ENCODE assay signal across 9 mouse cellular contexts in the genomic region with DNA sequence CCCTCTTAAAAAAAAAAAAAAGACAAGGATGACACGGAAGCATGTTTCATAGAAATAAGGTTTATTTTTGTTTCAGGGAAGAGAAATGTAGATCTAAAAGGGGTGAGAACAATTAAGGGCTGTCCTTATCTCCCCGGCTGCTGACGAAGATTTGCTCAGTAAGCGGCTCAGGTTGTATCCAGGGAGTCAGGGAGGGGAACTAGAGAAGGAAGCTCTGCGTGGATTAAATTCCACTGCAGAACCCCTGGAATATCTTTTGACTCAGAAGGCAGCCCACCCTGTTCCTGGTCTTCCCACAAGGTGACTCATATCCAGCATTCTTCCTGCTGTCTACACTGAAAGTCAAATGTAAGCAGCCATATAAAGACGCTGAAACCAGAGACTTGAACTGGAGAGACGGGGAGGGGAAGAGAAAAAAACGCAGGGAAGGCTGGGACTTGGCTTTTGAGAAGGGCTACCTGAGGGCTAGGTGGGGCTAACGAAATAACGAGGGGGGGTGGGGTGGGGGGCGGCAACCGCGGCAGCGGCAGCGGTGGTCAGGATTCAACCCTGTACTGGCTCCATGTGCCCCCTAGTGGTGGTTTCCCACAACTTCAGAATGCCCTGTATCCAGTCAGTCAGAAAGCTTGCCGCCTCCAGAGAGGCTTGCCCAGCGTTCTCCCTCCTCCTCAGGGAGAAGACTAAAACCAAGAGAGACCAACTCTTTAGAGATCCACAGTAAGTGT. TPM values are rescaled to one million over a fixed set of nuclear protein-coding genes. Genes with fewer than 3 reads are reported as not detected.
DNase-seq lines count a peak whose midpoint lies in the region; ATAC-seq and TF ChIP-seq lines count a peak whose summit lies in the region.
"Had no signal": no experiment of that assay in that cellular context is flagged by ENCODE, and none has a peak within 500 bp of the region (broad histone marks: within the 10 kb centered on the region; RNA-seq: fewer than 3 reads in every experiment).

No protein-coding gene starts in this region.

- peak; percentile 82 for DNase-seq in MEL (ENCODE audit: low read depth, low spot score)
- peak; percentile 68 for DNase-seq in c-Kit-positive CD71-positive TER-119-positive erythroid progenitor cells, embryonic 14.5 days (ENCODE audit: low spot score)
- peak; percentile 73 for DNase-seq in forebrain, embryonic 10.5 days (ENCODE audit: extremely low spot score, low spot score)
- peak; percentile 62 to 65 for DNase-seq in heart, postnatal 36 days
- DNase-seq in layer of hippocampus, adult 2 months (ENCODE audit: low spot score in 2 of 2), result peak; percentile 79 to 82
- DNase-seq in thymus, postnatal 4 days, result peak; percentile 82

- TF ChIP-seq EP300 in MEL (IDR thresholded peaks at IDR 0.05; ENCODE audit: low read depth in 1 of 2, low read length in 2 of 2), result peak; percentile 46 to 47; a peak in 3 of 4 replicates

- H3K36me3 ChIP-seq in MEL (ENCODE audit: control insufficient read depth in 1 of 2, insufficient read depth in 2 of 2, low read length in 2 of 2), result no peaks in the 10 kb centered on the region; a peak in 1 of 4 replicates
- peaks cover 47% of the 10 kb centered on the region for H3K36me3 ChIP-seq in forebrain, embryonic 10.5 days (replicated peaks)
- no peaks in the 10 kb centered on the region for H3K36me3 ChIP-seq in lung, embryonic 16.5 days (ENCODE audit: control insufficient read depth, insufficient read depth, low read length)

- intact Hi-C loops in heart, postnatal 36 days (cut with DNase I), result loop anchor here (2.0 kb wide), 1 partner anchor 103 kb away; a partner anchor contains a TSS

- WGBS in forebrain, embryonic 10.5 days, result 21% methylated on average over 17 of the region's 17 CpGs
- 5% methylated on average over 17 of the region's 17 CpGs for WGBS in lung, embryonic 16.5 days
- 5% methylated on average over 17 of the region's 17 CpGs for whole genome bisulfite sequencing in olfactory bulb, adult 2 months

- 0 out of 2 replicates have a peak, but pooled peaks cover 2% of the 10 kb centered on the region for H3K9me3 ChIP-seq in MEL (replicated peaks; ENCODE audit: insufficient read depth, low read length)
- peaks cover 10% of the 10 kb centered on the region for H3K9me3 ChIP-seq in forebrain, embryonic 10.5 days
- H3K9me3 ChIP-seq in lung, embryonic 16.5 days (ENCODE audit: control insufficient read depth, low read length), result peaks cover 14% of the 10 kb centered on the region

- peak overlapping the region; percentile 50 for H3K4me2 ChIP-seq in lung, embryonic 16.5 days (ENCODE audit: low read depth, low read length)

- peak; percentile 74 to 88 (median 75) for TF ChIP-seq CTCF in MEL (IDR thresholded peaks at IDR 0.05 in 2 of 3, conservative IDR thresholded peaks at IDR 0.05 in 1 of 3; ENCODE audit: control insufficient read depth in 1 of 3, insufficient read depth in 1 of 3, low read depth in 2 of 3, low read length in 3 of 3, poor library complexity in 1 of 3, severe bottlenecking in 1 of 3)
- peak; percentile 91 for TF ChIP-seq CTCF in layer of hippocampus, adult 2 months (conservative IDR thresholded peaks at IDR 0.05)
- TF ChIP-seq CTCF in olfactory bulb, adult 2 months (IDR thresholded peaks at IDR 0.05; ENCODE audit: insufficient read depth, low read depth, low read length), result peak; percentile 44; the same call in 1 of the 2 replicates

- H3K9ac ChIP-seq in MEL (ENCODE audit: control insufficient read depth, low read depth, low read length, poor library complexity, severe bottlenecking), result peak overlapping the region; percentile 25
- no peak overlapping the region for H3K9ac ChIP-seq in lung, embryonic 16.5 days (ENCODE audit: low read length)

- no peak for TF ChIP-seq POLR2A in MEL (IDR thresholded peaks at IDR 0.05; ENCODE audit: control insufficient read depth in 1 of 2, insufficient read depth in 1 of 2, low read depth in 1 of 2, low read length in 2 of 2, poor library complexity in 1 of 2)
- TF ChIP-seq POLR2A in olfactory bulb, adult 2 months (IDR thresholded peaks at IDR 0.05; ENCODE audit: insufficient read depth, low read depth, low read length), result no peak

- no peaks in the 10 kb centered on the region for H3K27me3 ChIP-seq in MEL (ENCODE audit: control insufficient read depth in 1 of 2, insufficient read depth in 2 of 2, low read length in 2 of 2)
- H3K27me3 ChIP-seq in forebrain, embryonic 10.5 days (ENCODE audit: poor library complexity, severe bottlenecking), result 0 out of 2 replicates have a peak, but pooled peaks cover 3% of the 10 kb centered on the region
- H3K27me3 ChIP-seq in lung, embryonic 16.5 days (ENCODE audit: control insufficient read depth, insufficient read depth, low read depth, low read length), result no peaks in the 10 kb centered on the region

- H3K79me2 ChIP-seq in MEL (ENCODE audit: control insufficient read depth, insufficient read depth, low read length, poor library complexity), result no peaks in the 10 kb centered on the region

- peak overlapping the region; percentile 60 to 63 for H3K4me3 ChIP-seq in MEL (ENCODE audit: control insufficient read depth in 1 of 2, insufficient read depth in 1 of 2, low read depth in 2 of 2, low read length in 2 of 2)
- peak overlapping the region; percentile 29 for H3K4me3 ChIP-seq in forebrain, embryonic 10.5 days
- H3K4me3 ChIP-seq in layer of hippocampus, adult 2 months, result peak overlapping the region; percentile 26; the same call in 1 of the 2 replicates
- peak overlapping the region; percentile 31 for H3K4me3 ChIP-seq in lung, embryonic 16.5 days (ENCODE audit: low read length)
- H3K4me3 ChIP-seq in olfactory bulb, adult 2 months (ENCODE audit: insufficient read depth, low read depth, low read length), result no peak overlapping the region

- no peak overlapping the region for H3K27ac ChIP-seq in MEL (ENCODE audit: control insufficient read depth, low read depth, low read length)
- H3K27ac ChIP-seq in forebrain, embryonic 10.5 days, result no peak overlapping the region
- H3K27ac ChIP-seq in layer of hippocampus, adult 2 months, result no peak overlapping the region
- no peak overlapping the region for H3K27ac ChIP-seq in lung, embryonic 16.5 days (ENCODE audit: low read length)
- H3K27ac ChIP-seq in olfactory bulb, adult 2 months (ENCODE audit: insufficient read depth, low read depth, low read length), result 0 out of 2 replicates have a peak overlapping the region, but pooled peaks have one; percentile 50

- ATAC-seq in lung, embryonic 16.5 days (ENCODE audit: low read depth), result peak; percentile 70

- H3K4me1 ChIP-seq in MEL (ENCODE audit: control insufficient read depth in 1 of 2, insufficient read depth in 2 of 2, low read length in 2 of 2), result peaks cover 4 to 5% of the 10 kb centered on the region in 2 experiments
- peaks cover 8% of the 10 kb centered on the region for H3K4me1 ChIP-seq in forebrain, embryonic 10.5 days
- no peaks in the 10 kb centered on the region for H3K4me1 ChIP-seq in lung, embryonic 16.5 days (replicated peaks; ENCODE audit: control insufficient read depth, insufficient read depth, low read length)
- peaks cover 23% of the 10 kb centered on the region for H3K4me1 ChIP-seq in olfactory bulb, adult 2 months (ENCODE audit: control insufficient read depth, insufficient read depth, low read length)

- peak; percentile 59 for TF ChIP-seq RAD21 in MEL (IDR thresholded peaks at IDR 0.05; ENCODE audit: low read depth, low read length)

RNA-seq across cellular contexts. Expression of a gene that starts 1.1 kb away (rescaled TPM):
- total RNA-seq in MEL (2012; rRNA removed), result 23.8 and 26.0 TPM in 2 replicates
- 10 to 100 TPM in 1 of 2 experiments, not detected in 1; 34.0 TPM for polyA plus RNA-seq in MEL (2012; ENCODE audit: insufficient read depth in 1 of 2, insufficient read length in 2 of 2, low read depth in 1 of 2, low replicate concordance in 2 of 2, missing spikeins in 1 of 2)
- polyA plus RNA-seq in forebrain, embryonic 10.5 days (2016; fragmentation: Nextera tagmentation; extraction: Ambion mirVana), result 45.9 and 49.9 TPM in 2 replicates
- total RNA-seq in heart, postnatal 36 days (2021), result 10 to 100 TPM; 51.6 to 58.1 TPM
- 10 to 100 TPM; 56.7 to 62.1 TPM for total RNA-seq in layer of hippocampus, adult 2 months (2021)
- polyA plus RNA-seq in lung, embryonic 16.5 days (2015; fragmentation: Nextera tagmentation; extraction: Ambion mirVana), result 26.3 and 28.0 TPM in 2 replicates
- polyA plus RNA-seq in olfactory bulb, adult 2 months (2012; ENCODE audit: insufficient read depth, insufficient read length, low replicate concordance, missing spikeins), result not detected in 2 replicates

RNA-seq across cellular contexts. Expression of a gene that starts 11.0 kb away (rescaled TPM):
- 0.69 TPM in 2 replicates for total RNA-seq in MEL (2012; rRNA removed)
- 1 to 10 TPM in 1 of 2 experiments, not detected in 1; 1.4 TPM for polyA plus RNA-seq in MEL (2012; ENCODE audit: insufficient read depth in 1 of 2, insufficient read length in 2 of 2, low read depth in 1 of 2, low replicate concordance in 2 of 2, missing spikeins in 1 of 2)
- polyA plus RNA-seq in forebrain, embryonic 10.5 days (2016; fragmentation: Nextera tagmentation; extraction: Ambion mirVana), result 205 and 261 TPM in 2 replicates
- under 1 TPM in 1 of 2 experiments, not detected in 1; 0.72 TPM for total RNA-seq in heart, postnatal 36 days (2021)
- 100 to 1,000 TPM; 249 to 277 TPM for total RNA-seq in layer of hippocampus, adult 2 months (2021)
- polyA plus RNA-seq in lung, embryonic 16.5 days (2015; fragmentation: Nextera tagmentation; extraction: Ambion mirVana), result 5.8 and 11.0 TPM in 2 replicates
- not detected in 2 replicates for polyA plus RNA-seq in olfactory bulb, adult 2 months (2012; ENCODE audit: insufficient read depth, insufficient read length, low replicate concordance, missing spikeins)

RNA-seq across cellular contexts. Expression of a gene that starts 15.3 kb away (rescaled TPM):
- total RNA-seq in MEL (2012; rRNA removed), result 0.31 and 0.36 TPM in 2 replicates
- polyA plus RNA-seq in MEL (2012; ENCODE audit: insufficient read depth in 1 of 2, insufficient read length in 2 of 2, low read depth in 1 of 2, low replicate concordance in 2 of 2, missing spikeins in 1 of 2), result under 1 TPM in 1 of 2 experiments, not detected in 1; 0.45 TPM
- polyA plus RNA-seq in forebrain, embryonic 10.5 days (2016; fragmentation: Nextera tagmentation; extraction: Ambion mirVana), result 0.06 and 0.07 TPM in 2 replicates
- total RNA-seq in heart, postnatal 36 days (2021), result not detected
- total RNA-seq in layer of hippocampus, adult 2 months (2021), result not detected
- not detected in 2 replicates for polyA plus RNA-seq in lung, embryonic 16.5 days (2015; fragmentation: Nextera tagmentation; extraction: Ambion mirVana)
- polyA plus RNA-seq in olfactory bulb, adult 2 months (2012; ENCODE audit: insufficient read depth, insufficient read length, low replicate concordance, missing spikeins), result not detected in 2 replicates
- total RNA-seq: layer of hippocampus, postnatal 36 days had no signal

RNA-seq across cellular contexts. Expression of a gene that starts 48.7 kb away (rescaled TPM):
- 107 TPM in 2 replicates for total RNA-seq in MEL (2012; rRNA removed)
- polyA plus RNA-seq in MEL (2012; ENCODE audit: insufficient read depth in 1 of 2, insufficient read length in 2 of 2, low read depth in 1 of 2, low replicate concordance in 2 of 2, missing spikeins in 1 of 2), result 100 to 1,000 TPM in 1 of 2 experiments, not detected in 1; 327 TPM
- 146 and 151 TPM in 2 replicates for polyA plus RNA-seq in forebrain, embryonic 10.5 days (2016; fragmentation: Nextera tagmentation; extraction: Ambion mirVana)
- 100 to 1,000 TPM; 121 to 130 TPM for total RNA-seq in heart, postnatal 36 days (2021)
- 100 to 1,000 TPM; 459 to 497 TPM for total RNA-seq in layer of hippocampus, adult 2 months (2021)
- polyA plus RNA-seq in lung, embryonic 16.5 days (2015; fragmentation: Nextera tagmentation; extraction: Ambion mirVana), result 149 TPM in 2 replicates
- polyA plus RNA-seq in olfactory bulb, adult 2 months (2012; ENCODE audit: insufficient read depth, insufficient read length, low replicate concordance, missing spikeins), result 373 and 551 TPM in 2 replicates

RNA-seq across cellular contexts. Expression of a gene that starts 55.5 kb away (rescaled TPM):
- 27.5 and 31.0 TPM in 2 replicates for total RNA-seq in MEL (2012; rRNA removed)
- 10 to 100 TPM in 1 of 2 experiments, not detected in 1; 68.4 TPM for polyA plus RNA-seq in MEL (2012; ENCODE audit: insufficient read depth in 1 of 2, insufficient read length in 2 of 2, low read depth in 1 of 2, low replicate concordance in 2 of 2, missing spikeins in 1 of 2)
- 68.8 and 69.7 TPM in 2 replicates for polyA plus RNA-seq in forebrain, embryonic 10.5 days (2016; fragmentation: Nextera tagmentation; extraction: Ambion mirVana)
- total RNA-seq in heart, postnatal 36 days (2021), result 10 to 100 TPM; 62.6 to 74.3 TPM
- 10 to 100 TPM; 23.6 to 37.6 TPM for total RNA-seq in layer of hippocampus, adult 2 months (2021)
- polyA plus RNA-seq in lung, embryonic 16.5 days (2015; fragmentation: Nextera tagmentation; extraction: Ambion mirVana), result 48.3 and 53.6 TPM in 2 replicates
- not detected in 2 replicates for polyA plus RNA-seq in olfactory bulb, adult 2 months (2012; ENCODE audit: insufficient read depth, insufficient read length, low replicate concordance, missing spikeins)
